Mouse (Mus musculus): ENCODE measurements at regions not wholly inside any gene's neighbourhood (a gene's known extent, or its start where the extent isn't known, plus 50 kb on each side); places are given as distances from the start of the nearest gene placed in this dataset.

GRCm38 (mm10) chr2:38460367-38460766 lies 51.1 kb upstream of the Nek6 start:
- no peak for TF ChIP-seq CTCF (IDR thresholded peaks at IDR 0.05; ENCODE audit: low read depth, low read length)
- TF ChIP-seq POLR2A (IDR thresholded peaks at IDR 0.05; ENCODE audit: extremely low read depth, insufficient read depth, low read length) = no peak
